Mouse (Mus musculus): ENCODE data around the gene Thrb.

The Thrb gene

GRCm38 (mm10) chr14:17972665-17973064 lies 312.6 kb downstream of the Thrb start:
- DNase-seq, result no peak

- no peak for DNase-seq
Measured at GRCm38 (mm10) chr14:17975786-17976185, 315.7 kb downstream of the Thrb start.

GRCm38 (mm10) chr14:17978259-17978658 lies 318.2 kb downstream of the Thrb start:
- DNase-seq, result no peak

- DNase-seq, result no peak
Measured at GRCm38 (mm10) chr14:17981258-17981657, 321.2 kb downstream of the Thrb start.

- DNase-seq, result no peak
Measured at GRCm38 (mm10) chr14:17982017-17982416, 322.0 kb downstream of the Thrb start.

GRCm38 (mm10) chr14:17983390-17983789 lies 323.3 kb downstream of the Thrb start:
- no peak for DNase-seq

GRCm38 (mm10) chr14:17983839-17984238 lies 323.8 kb downstream of the Thrb start:
- no peak for DNase-seq

- DNase-seq, result no peak
Measured at GRCm38 (mm10) chr14:17988580-17988979, 328.5 kb downstream of the Thrb start.

- no peak for DNase-seq
Measured at GRCm38 (mm10) chr14:17989182-17989581, 329.1 kb downstream of the Thrb start.

GRCm38 (mm10) chr14:17990186-17990585 lies 330.1 kb downstream of the Thrb start:
- no peak for DNase-seq

GRCm38 (mm10) chr14:18001886-18002285 lies 341.8 kb downstream of the Thrb start:
- DNase-seq, result no peak

GRCm38 (mm10) chr14:18003686-18004085 lies 343.6 kb downstream of the Thrb start:
- no peak for DNase-seq

- DNase-seq, result no peak
Measured at GRCm38 (mm10) chr14:18008524-18008923, 348.5 kb downstream of the Thrb start.

GRCm38 (mm10) chr14:18016604-18017003 lies 356.5 kb downstream of the Thrb start:
- no peak for DNase-seq

GRCm38 (mm10) chr14:18020128-18020527 lies 360.1 kb downstream of the Thrb start:
- DNase-seq, result no peak

- peak; percentile 60 for DNase-seq
Measured at GRCm38 (mm10) chr14:18020636-18021035, 360.6 kb downstream of the Thrb start.

- no peak for DNase-seq
Measured at GRCm38 (mm10) chr14:18021726-18022125, 361.7 kb downstream of the Thrb start.

- no peak for DNase-seq
Measured at GRCm38 (mm10) chr14:18022351-18022750, 362.3 kb downstream of the Thrb start.

- no peak for DNase-seq
Measured at GRCm38 (mm10) chr14:18027867-18028266, 367.8 kb downstream of the Thrb start.

- DNase-seq, result no peak
Measured at GRCm38 (mm10) chr14:18029181-18029932, 369.3 kb downstream of the Thrb start.

GRCm38 (mm10) chr14:18031941-18032340 lies 371.9 kb downstream of the Thrb start:
- DNase-seq, result no peak

- DNase-seq, result no peak
Measured at GRCm38 (mm10) chr14:18036573-18036972, 376.5 kb downstream of the Thrb start.

GRCm38 (mm10) chr14:18062082-18062772 lies 402.2 kb downstream of the Thrb start:
- DNase-seq, result no peak

Data from cerebellum, adult 9-11 months (tissue).